Mouse (Mus musculus) erythroblast, embryonic 14.5 days (primary cell): ENCODE measurements around the gene Bicdl2.

Experiments used
- GATA1 ChIP-seq: IDR thresholded peaks from 2 replicates; pipeline ENCODE4 v1.6.1; 2012; ENCODE audit warnings: low read length, inconsistent platforms, mixed read lengths
- TAL1 ChIP-seq: IDR thresholded peaks from 3 replicates; pipeline ENCODE4 v1.6.1; 2012; ENCODE audit warnings: low read length, inconsistent platforms, mixed read lengths

DNA sequence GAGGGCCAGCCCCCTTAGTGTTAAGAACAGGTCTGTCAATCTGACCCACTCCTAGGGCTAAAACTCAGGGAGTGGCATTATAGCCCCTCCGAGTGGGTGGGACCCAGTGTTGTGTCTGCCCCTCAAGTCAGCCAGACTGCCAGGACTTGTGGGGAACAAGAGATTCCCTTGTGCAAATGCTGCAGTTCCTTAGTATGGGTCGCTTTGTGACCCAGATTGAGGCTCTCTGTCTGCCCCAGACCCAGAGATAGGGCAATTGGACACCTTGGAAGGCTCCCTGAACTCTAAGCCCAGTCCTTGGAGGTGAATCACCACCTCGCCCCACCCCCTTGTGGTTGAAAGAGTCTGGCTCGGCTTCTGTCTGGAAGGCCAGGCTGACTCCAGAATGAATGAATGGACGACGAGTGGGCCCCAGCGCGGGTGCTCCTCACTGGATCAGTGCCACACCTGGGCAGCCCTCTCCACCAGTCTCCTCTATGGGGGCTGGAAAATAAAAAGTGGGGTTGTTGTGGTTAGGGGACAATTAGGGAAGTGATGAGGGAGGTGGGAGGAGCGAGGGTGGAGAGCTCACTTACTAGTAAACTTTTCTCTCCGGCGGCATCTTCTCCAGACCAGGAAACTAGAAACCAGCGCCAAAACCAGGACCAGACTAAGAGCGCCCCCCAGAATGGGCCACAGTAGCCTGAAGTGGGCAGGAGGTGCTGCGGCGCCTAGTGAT lies 15.4 kb downstream of the Bicdl2 start:
- no peak for TF ChIP-seq TAL1
- TF ChIP-seq GATA1, result no peak
